Comparison of ENCODE assay signal across 23 mouse cellular contexts in genomic region chr2:143882606-143883288, GRCm38 (mm10). TPM values are rescaled to one million over a fixed set of nuclear protein-coding genes. Genes with fewer than 3 reads are reported as not detected.
DNase-seq lines count a peak whose midpoint lies in the region; ATAC-seq and TF ChIP-seq lines count a peak whose summit lies in the region.
"Had no signal": no experiment of that assay in that cellular context is flagged by ENCODE, and none has a peak within 500 bp of the region (broad histone marks: within the 10 kb centered on the region; RNA-seq: fewer than 3 reads in every experiment).

No protein-coding gene starts in this region.

- 0 out of 2 replicates have a peak, but pooled peaks have one; percentile 13 for ATAC-seq in frontal cortex, adult (ENCODE audit: low TSS enrichment)
- peak; percentile 81 for ATAC-seq in liver, embryonic 11.5 days (replicated peaks; ENCODE audit: low FRiP score)
- no peak for ATAC-seq in liver, postnatal 0 days
- ATAC-seq in common myeloid progenitor, adult 5-6 weeks (replicated peaks; ENCODE audit: low read depth, poor library complexity, severe bottlenecking), result peak; percentile 58; the same call in 1 of the 2 replicates
- peak; percentile 63 for ATAC-seq in liver, embryonic 16.5 days (ENCODE audit: low read depth)
- ATAC-seq: CD4-positive, CD25-positive, alpha-beta regulatory T cell, adult 4 months; forebrain, embryonic 16.5 days; hindbrain, postnatal 0 days had no signal

- TF ChIP-seq CTCF in liver, postnatal 0 days (IDR thresholded peaks at IDR 0.05; ENCODE audit: low read depth), result no peak

- 44% methylated on average over 10 of the region's 10 CpGs for WGBS in liver, embryonic 11.5 days
- WGBS in liver, postnatal 0 days (ENCODE audit: insufficient replicate concordance), result 66% methylated on average over 10 of the region's 10 CpGs
- 33% methylated on average over 10 of the region's 10 CpGs for WGBS in liver, embryonic 16.5 days (ENCODE audit: insufficient replicate concordance)

- H3K4me3 ChIP-seq in liver, embryonic 11.5 days (ENCODE audit: low read depth, low read length), result no peak overlapping the region
- H3K4me3 ChIP-seq in liver, postnatal 0 days (ENCODE audit: low read depth, low read length), result no peak overlapping the region
- no peak overlapping the region for H3K4me3 ChIP-seq in liver, embryonic 16.5 days (ENCODE audit: low read depth, low read length)
- H3K4me3 ChIP-seq: embryonic facial prominence, embryonic 12.5 days; gastrocnemius, adult 2 months; hindbrain, embryonic 13.5 days had no signal

- H3K9ac ChIP-seq in liver, embryonic 11.5 days (ENCODE audit: low read depth, low read length), result no peak overlapping the region
- H3K9ac ChIP-seq in liver, postnatal 0 days (replicated peaks), result no peak overlapping the region
- H3K9ac ChIP-seq in liver, embryonic 16.5 days (ENCODE audit: low read depth, low read length), result no peak overlapping the region
- H3K9ac ChIP-seq: embryonic facial prominence, embryonic 12.5 days; hindbrain, embryonic 13.5 days had no signal

- H3K4me2 ChIP-seq in liver, embryonic 11.5 days, result no peak overlapping the region
- no peak overlapping the region for H3K4me2 ChIP-seq in liver, postnatal 0 days (ENCODE audit: low read depth, low read length)
- H3K4me2 ChIP-seq in liver, embryonic 16.5 days (ENCODE audit: low read depth, low read length), result no peak overlapping the region
- H3K4me2 ChIP-seq: embryonic facial prominence, embryonic 12.5 days; hindbrain, embryonic 13.5 days had no signal

- no peaks in the 10 kb centered on the region for H3K27me3 ChIP-seq in liver, embryonic 11.5 days (replicated peaks; ENCODE audit: control insufficient read depth, insufficient read depth, low read length)
- no peaks in the 10 kb centered on the region for H3K27me3 ChIP-seq in liver, postnatal 0 days (ENCODE audit: insufficient read depth, low read length)
- no peaks in the 10 kb centered on the region for H3K27me3 ChIP-seq in liver, embryonic 16.5 days (ENCODE audit: control insufficient read depth, insufficient read depth, low read depth, low read length)
- H3K27me3 ChIP-seq: embryonic facial prominence, embryonic 12.5 days; hindbrain, embryonic 13.5 days had no signal

- no peaks in the 10 kb centered on the region for H3K36me3 ChIP-seq in liver, embryonic 11.5 days (ENCODE audit: control insufficient read depth, insufficient read depth, low read length)
- no peaks in the 10 kb centered on the region for H3K36me3 ChIP-seq in liver, postnatal 0 days (replicated peaks; ENCODE audit: insufficient read depth, low read length)
- H3K36me3 ChIP-seq in liver, embryonic 16.5 days (ENCODE audit: control insufficient read depth, insufficient read depth), result no peaks in the 10 kb centered on the region
- H3K36me3 ChIP-seq: embryonic facial prominence, embryonic 12.5 days; G1E; hindbrain, embryonic 13.5 days had no signal

- no peak for DNase-seq in frontal cortex, postnatal 10 days (ENCODE audit: low spot score in 2 of 2)
- DNase-seq in liver, embryonic 11.5 days (ENCODE audit: low spot score), result no peak
- no peak for DNase-seq in liver, postnatal 0 days
- DNase-seq in urinary bladder, postnatal 25 days (ENCODE audit: low spot score), result no peak
- DNase-seq in gastrocnemius, postnatal 4 days (ENCODE audit: low spot score in 2 of 2), result no peak
- DNase-seq: adrenal gland, postnatal 10 days; B cell, adult 2 months; cerebellum, adult 11 months; cerebellum, adult 8-10 months; gastrocnemius, adult 2 months; gastrocnemius, postnatal 25 days; heart, adult 18-20 months; heart, postnatal 10 days had no signal

- peaks cover 7% of the 10 kb centered on the region; the same call in 1 of the 2 replicates for H3K4me1 ChIP-seq in liver, embryonic 11.5 days (replicated peaks; ENCODE audit: control insufficient read depth, insufficient read depth, low read length)
- no peaks in the 10 kb centered on the region for H3K4me1 ChIP-seq in liver, postnatal 0 days (ENCODE audit: insufficient read depth)
- H3K4me1 ChIP-seq in liver, embryonic 16.5 days (ENCODE audit: control insufficient read depth, low read depth, low read length), result no peaks in the 10 kb centered on the region
- H3K4me1 ChIP-seq: embryonic facial prominence, embryonic 12.5 days; hindbrain, embryonic 13.5 days had no signal

- H3K9me3 ChIP-seq in liver, embryonic 11.5 days (ENCODE audit: control insufficient read depth, low read length), result no peaks in the 10 kb centered on the region
- H3K9me3 ChIP-seq in liver, postnatal 0 days (ENCODE audit: low read length), result no peaks in the 10 kb centered on the region
- no peaks in the 10 kb centered on the region for H3K9me3 ChIP-seq in liver, embryonic 16.5 days (replicated peaks; ENCODE audit: control insufficient read depth, low read length)
- H3K9me3 ChIP-seq: embryonic facial prominence, embryonic 12.5 days; G1E; hindbrain, embryonic 13.5 days had no signal

- no peak for TF ChIP-seq EP300 in liver, postnatal 0 days (IDR thresholded peaks at IDR 0.05; ENCODE audit: low read depth)

- no peak overlapping the region for H3K27ac ChIP-seq in liver, embryonic 11.5 days (ENCODE audit: low read depth, low read length)
- no peak overlapping the region for H3K27ac ChIP-seq in liver, postnatal 0 days (ENCODE audit: low read depth)
- no peak overlapping the region for H3K27ac ChIP-seq in liver, embryonic 16.5 days (ENCODE audit: low read length)
- H3K27ac ChIP-seq: embryonic facial prominence, embryonic 12.5 days; gastrocnemius, adult 2 months; hindbrain, embryonic 13.5 days; hindbrain, postnatal 0 days had no signal

RNA-seq across cellular contexts. Expression of gene Bfsp1, which starts 19.8 kb away (rescaled TPM):
- 0.45 and 0.96 TPM in 2 replicates for polyA plus RNA-seq in liver, embryonic 11.5 days (2014; fragmentation: Nextera tagmentation; extraction: Ambion mirVana)
- 0.12 and 0.17 TPM in 2 replicates for polyA plus RNA-seq in liver, postnatal 0 days (2015; fragmentation: Nextera tagmentation; extraction: Ambion mirVana)
- not detected in 2 replicates for total RNA-seq in common myeloid progenitor, adult 5-6 weeks (2017)
- polyA plus RNA-seq in liver, embryonic 16.5 days (2015; fragmentation: Nextera tagmentation; extraction: Ambion mirVana), result 0.11 and 0.13 TPM in 2 replicates
- total RNA-seq in gastrocnemius, postnatal 4 days (2021), result 1 to 10 TPM; 1.2 to 1.3 TPM
- total RNA-seq: hematopoietic stem cell, adult 5-6 weeks had no signal
- polyA plus RNA-seq: CD4-positive, CD25-positive, alpha-beta regulatory T cell, adult 4 months; G1E had no signal

RNA-seq across cellular contexts. Expression of gene Dstn, which starts 32.4 kb away (rescaled TPM):
- polyA plus RNA-seq in liver, embryonic 11.5 days (2014; fragmentation: Nextera tagmentation; extraction: Ambion mirVana), result 241 and 242 TPM in 2 replicates
- 155 and 160 TPM in 2 replicates for polyA plus RNA-seq in liver, postnatal 0 days (2015; fragmentation: Nextera tagmentation; extraction: Ambion mirVana)
- 85.4 and 94.1 TPM in 2 replicates for total RNA-seq in common myeloid progenitor, adult 5-6 weeks (2017)
- polyA plus RNA-seq in liver, embryonic 16.5 days (2015; fragmentation: Nextera tagmentation; extraction: Ambion mirVana), result 123 and 137 TPM in 2 replicates
- total RNA-seq in gastrocnemius, postnatal 4 days (2021), result 100 to 1,000 TPM; 118 to 129 TPM
